Mouse (Mus musculus) limb, embryonic 11.5 days (tissue): ENCODE measurements around the gene Cyb561d1. TPM values are rescaled to one million over a fixed set of nuclear protein-coding genes. Genes with fewer than 3 reads are reported as not detected.

Experiments used
- ATAC-seq: fragments of 200-750 bp; cut with Nextera tagmentation; 2 replicates; pipeline ENCODE4 v1.8.0; 2017; ENCODE audit warnings: low read depth; ENCODE audit not compliant: insufficient number of reproducible peaks, low FRiP score, low TSS enrichment
- DNase-seq: peaks from one replicate; pipeline ENCODE4 v3.0.0-alpha.2; 2015; ENCODE audit warnings: low spot score
- H3K27ac ChIP-seq: fragments of 300-500 bp; sonication (generic); replicated peaks from 2 replicates; pipeline ENCODE4 v1.5.1; 2014; ENCODE audit warnings: low read depth, mild to moderate bottlenecking, low read length
- H3K27me3 ChIP-seq: fragments of 300-500 bp; sonication (generic); 2 replicates; pipeline ENCODE4 v1.6.1; 2014; ENCODE audit warnings: mild to moderate bottlenecking, low read length, mixed read lengths; ENCODE audit not compliant: control insufficient read depth, insufficient read depth
- H3K36me3 ChIP-seq: fragments of 300-500 bp; sonication (generic); 2 replicates; pipeline ENCODE4 v1.6.1; 2014; ENCODE audit warnings: mild to moderate bottlenecking, low read length, moderate library complexity, mixed read lengths; ENCODE audit not compliant: control insufficient read depth, insufficient read depth
- H3K4me1 ChIP-seq: fragments of 300-500 bp; sonication (generic); 2 replicates; pipeline ENCODE4 v1.6.1; 2014; ENCODE audit warnings: low read length, mixed read lengths; ENCODE audit not compliant: control insufficient read depth, insufficient read depth
- H3K4me2 ChIP-seq: fragments of 300-500 bp; sonication (generic); 2 replicates; pipeline ENCODE4 v1.6.1; 2014; ENCODE audit warnings: low read depth, mild to moderate bottlenecking, moderate library complexity; ENCODE audit not compliant: severe bottlenecking
- H3K4me3 ChIP-seq: fragments of 300-500 bp; sonication (generic); 2 replicates; pipeline ENCODE4 v1.5.1; 2014; ENCODE audit warnings: low read depth, low read length
- H3K9ac ChIP-seq: fragments of 300-500 bp; sonication (generic); 2 replicates; pipeline ENCODE4 v1.6.1; 2014; ENCODE audit warnings: mild to moderate bottlenecking, low read length
- H3K9me3 ChIP-seq: fragments of 300-500 bp; sonication (generic); 2 replicates; pipeline ENCODE4 v1.6.1; 2016; ENCODE audit warnings: low read length; ENCODE audit not compliant: control insufficient read depth
- WGBS: fragments of 180-500 bp; shearing (Covaris S2); extraction: QIAGEN DNeasy Blood & Tissue Kit; methylation state at CpG from one replicate; pipeline ENCODE4 v1.1.7; 2014; 5-methylcytosine and 5-hydroxymethylcytosine counted together
- polyA plus RNA-seq: library from polyadenylated mRNA; unstranded; fragments of >200 nt; fragmentation: Nextera tagmentation; extraction: Ambion mirVana; gene quantifications from 2 replicates; pipeline ENCODE4 v1.2.1, GENCODE M21; 2014

Gene Cyb561d1
- polyA plus RNA-seq, 1 experiment from 2014 or later: 1.1 TPM

DNA sequence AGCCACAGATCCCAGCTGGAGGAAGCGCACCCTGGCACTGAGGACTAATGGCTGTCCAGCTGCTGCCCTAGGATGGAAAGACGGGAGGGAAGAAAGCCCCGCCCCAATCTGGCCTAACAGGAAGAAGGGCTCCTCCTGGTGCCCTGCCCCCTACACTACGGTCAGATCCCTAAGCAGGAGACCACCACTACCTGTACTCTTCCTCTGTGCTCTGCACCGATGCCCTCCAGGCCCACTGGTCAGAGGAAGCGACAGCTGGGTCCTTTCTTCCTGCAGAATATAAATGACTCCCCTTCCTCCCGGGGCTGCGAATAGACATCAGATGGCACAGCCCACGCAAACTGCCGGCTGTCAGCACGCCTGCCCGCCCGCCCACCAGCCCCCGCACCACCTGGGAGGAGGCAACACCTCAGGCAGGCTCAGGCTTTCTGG, 3.9 kb downstream of the Cyb561d1 start:
- Histone ChIP-seq H3K4me1 (peaks cover 21% of the 10 kb centered on the region; the same call in 1 of the 2 replicates), H3K27ac (no peak overlapping the region), H3K4me3 (no peak overlapping the region), H3K36me3 (no peaks in the 10 kb centered on the region), H3K4me2 (no peak overlapping the region; the same call in 1 of the 2 replicates), H3K9ac (0 out of 2 replicates have a peak overlapping the region, but pooled peaks have one; percentile 3), H3K9me3 (no peaks in the 10 kb centered on the region), H3K27me3 (no peaks in the 10 kb centered on the region)
- WGBS: 17% methylated on average over 13 of the region's 14 CpGs
- peak; percentile 67 for DNase-seq
- 0 out of 2 replicates have a peak, but pooled peaks have one; percentile 23 for ATAC-seq

DNA sequence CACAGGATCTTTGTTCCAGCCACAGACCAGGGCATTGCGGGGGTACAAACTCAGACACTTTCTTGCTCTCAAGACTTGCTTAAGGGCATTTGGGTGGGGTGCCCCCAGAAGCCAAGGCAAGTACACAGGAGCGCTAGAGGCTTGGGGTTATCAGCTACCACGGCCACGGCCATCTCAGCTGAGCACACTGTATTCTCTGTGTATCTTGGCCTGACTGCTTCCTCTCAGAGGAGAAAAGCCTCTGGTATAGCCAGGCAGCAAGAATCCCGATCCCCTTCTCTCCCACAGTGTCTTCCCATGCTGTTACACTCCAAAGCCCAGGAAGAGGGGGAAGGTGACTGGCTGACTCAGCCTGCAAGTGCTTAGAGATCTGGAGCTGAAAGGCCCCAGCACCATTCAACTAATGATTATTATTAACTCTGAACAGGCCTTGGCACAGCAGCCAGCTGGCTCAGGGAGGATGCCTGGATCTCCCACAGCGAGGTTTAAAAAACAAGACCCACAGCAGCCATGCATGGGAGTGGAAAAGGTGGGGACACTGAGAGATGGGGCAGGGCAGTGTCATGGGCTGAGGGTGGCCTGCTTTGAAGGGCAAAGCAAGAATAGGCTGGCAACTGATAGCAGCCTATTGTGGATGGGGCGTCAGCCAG, 4.9 kb downstream of the Cyb561d1 start:
- Histone ChIP-seq H3K4me2 (no peak overlapping the region), H3K4me3 (no peak overlapping the region), H3K9me3 (no peaks in the 10 kb centered on the region), H3K27ac (no peak overlapping the region; the same call in 1 of the 2 replicates), H3K36me3 (no peaks in the 10 kb centered on the region), H3K4me1 (peaks cover 21% of the 10 kb centered on the region; the same call in 1 of the 2 replicates), H3K27me3 (no peaks in the 10 kb centered on the region), H3K9ac (no peak overlapping the region; the same call in 1 of the 2 replicates)
- DNase-seq (no peak), ATAC-seq (no peak)
- 71% methylated on average over 7 of the region's 7 CpGs for WGBS

DNA sequence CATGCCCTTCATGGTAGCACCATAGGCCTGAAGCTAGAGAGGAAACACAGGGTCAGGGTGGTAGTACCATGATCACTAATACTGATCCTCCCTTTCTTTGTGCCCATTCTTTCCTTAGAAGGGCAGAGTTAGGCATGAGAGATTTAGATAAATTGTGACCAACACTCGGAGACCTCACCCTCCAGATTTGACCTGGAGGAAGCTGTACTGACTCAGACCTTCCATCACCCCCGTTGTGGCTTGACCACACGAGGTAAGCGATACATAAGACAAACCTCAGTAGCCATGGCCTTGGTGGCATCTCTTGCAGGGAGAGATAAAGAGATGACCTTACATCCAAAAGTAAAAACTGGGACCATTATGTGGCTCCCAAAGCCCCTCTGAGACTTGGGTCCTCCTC, 5.7 kb downstream of the Cyb561d1 start:
- DNase-seq (no peak), ATAC-seq (no peak)
- Histone ChIP-seq H3K4me2 (no peak overlapping the region), H3K9me3 (no peaks in the 10 kb centered on the region), H3K4me3 (no peak overlapping the region), H3K4me1 (peaks cover 20% of the 10 kb centered on the region; the same call in 1 of the 2 replicates), H3K27ac (no peak overlapping the region), H3K9ac (no peak overlapping the region), H3K36me3 (no peaks in the 10 kb centered on the region), H3K27me3 (no peaks in the 10 kb centered on the region)
- WGBS: 72% methylated on average over 4 of the region's 4 CpGs

DNA sequence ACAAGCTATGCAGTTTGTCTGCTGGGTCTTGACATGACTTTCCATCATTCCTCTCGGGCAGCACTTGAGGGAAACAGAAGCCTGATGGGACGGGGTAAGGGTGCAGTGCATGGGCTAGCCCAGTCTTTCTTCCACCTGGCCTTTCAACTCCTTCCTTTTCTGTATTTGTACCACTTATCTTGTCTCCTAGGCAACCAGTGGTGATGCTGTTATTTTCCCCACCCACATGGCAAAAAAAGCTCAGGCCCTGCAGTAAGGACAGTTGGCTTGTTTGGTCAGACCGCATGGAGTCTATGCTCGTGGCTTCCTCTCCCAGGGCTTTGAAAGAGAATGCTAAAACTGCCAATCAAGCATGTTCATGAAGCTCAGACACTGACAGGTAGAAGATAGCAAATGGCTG, 7.3 kb downstream of the Cyb561d1 start:
- WGBS: 66% methylated on average over 4 of the region's 4 CpGs
- DNase-seq (no peak), ATAC-seq (no peak)
- Histone ChIP-seq H3K4me3 (no peak overlapping the region), H3K27ac (no peak overlapping the region), H3K9ac (no peak overlapping the region), H3K36me3 (no peaks in the 10 kb centered on the region), H3K4me1 (peaks cover 17% of the 10 kb centered on the region; the same call in 1 of the 2 replicates), H3K27me3 (no peaks in the 10 kb centered on the region), H3K9me3 (no peaks in the 10 kb centered on the region), H3K4me2 (no peak overlapping the region)

DNA sequence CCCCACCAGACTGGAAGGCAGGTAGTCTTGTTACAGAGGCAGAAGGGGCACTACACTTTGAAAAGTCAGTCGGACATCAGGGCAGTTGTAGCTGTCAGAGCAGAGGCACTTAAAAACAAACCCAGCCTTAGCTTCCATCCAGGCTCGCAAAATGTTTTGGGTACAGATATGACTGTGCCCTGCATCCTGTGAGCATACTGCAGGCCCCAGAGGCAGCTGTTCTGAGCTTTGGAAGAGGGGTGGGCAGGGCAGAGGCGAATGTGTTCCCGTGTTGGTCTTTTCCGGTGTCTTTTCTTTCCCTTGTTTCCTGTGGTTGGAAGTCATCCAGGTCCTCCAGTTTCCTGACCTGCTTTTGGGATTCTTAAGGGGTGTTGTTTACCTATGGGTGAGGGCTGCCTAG, 11.1 kb downstream of the Cyb561d1 start:
- no peaks in the 10 kb centered on the region for H3K9me3 ChIP-seq
- H3K4me3 ChIP-seq: no peak overlapping the region
- no peaks in the 10 kb centered on the region for H3K36me3 ChIP-seq
- H3K9ac ChIP-seq: no peak overlapping the region
- WGBS: 59% methylated on average over 5 of the region's 5 CpGs
- H3K27ac ChIP-seq: no peak overlapping the region
- no peak for DNase-seq
- H3K4me1 ChIP-seq: peaks cover 6% of the 10 kb centered on the region; the same call in 1 of the 2 replicates
- no peak for ATAC-seq
- H3K27me3 ChIP-seq: 0 out of 2 replicates have a peak, but pooled peaks cover 8% of the 10 kb centered on the region
- H3K4me2 ChIP-seq: no peak overlapping the region

DNA sequence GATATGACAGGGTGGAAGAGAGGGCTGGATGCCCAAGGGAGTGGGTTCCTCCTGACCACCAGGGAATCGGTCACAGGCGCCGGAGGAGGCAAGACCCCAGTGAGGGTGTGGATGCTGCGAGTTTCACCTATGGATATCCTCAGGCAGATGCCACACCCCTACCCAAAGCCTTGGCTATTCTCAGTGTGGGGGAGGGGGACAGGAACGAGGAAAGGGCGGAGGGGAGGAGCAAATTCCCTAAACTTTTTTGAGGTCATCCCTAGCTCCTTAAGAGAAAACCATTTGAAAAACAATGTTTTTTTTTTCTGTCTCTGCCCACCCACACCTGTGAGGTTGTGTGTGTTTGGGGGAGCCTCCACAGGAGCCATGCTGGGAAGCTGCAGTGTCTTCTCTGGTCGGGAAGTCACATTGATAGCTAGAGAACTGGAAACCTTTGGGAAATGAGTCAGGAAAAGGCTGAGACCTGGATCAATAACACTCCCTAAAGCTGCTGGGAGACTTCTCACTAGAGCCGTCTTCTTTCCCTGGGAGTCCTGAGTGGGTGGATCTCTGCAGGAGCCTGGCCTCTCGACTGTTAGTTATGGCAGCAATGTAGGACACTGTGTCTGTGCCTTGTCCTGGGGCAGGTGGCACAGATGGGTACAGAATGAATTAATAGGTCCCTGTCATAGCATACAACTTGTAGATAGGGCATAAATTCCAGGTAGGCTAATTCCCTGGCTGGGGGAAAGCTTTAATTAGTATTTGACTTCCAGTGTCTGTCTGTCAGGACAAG, 12.1 kb downstream of the Cyb561d1 start:
- 72% methylated on average over 9 of the region's 9 CpGs for WGBS
- no peak overlapping the region for H3K4me3 ChIP-seq
- DNase-seq: no peak
- H3K9ac ChIP-seq: no peak overlapping the region
- H3K27me3 ChIP-seq: 0 out of 2 replicates have a peak, but pooled peaks cover 8% of the 10 kb centered on the region
- H3K36me3 ChIP-seq: no peaks in the 10 kb centered on the region
- no peak overlapping the region for H3K4me2 ChIP-seq
- H3K9me3 ChIP-seq: no peaks in the 10 kb centered on the region
- no peak overlapping the region for H3K27ac ChIP-seq
- no peak for ATAC-seq
- peaks cover 6% of the 10 kb centered on the region; the same call in 1 of the 2 replicates for H3K4me1 ChIP-seq

DNA sequence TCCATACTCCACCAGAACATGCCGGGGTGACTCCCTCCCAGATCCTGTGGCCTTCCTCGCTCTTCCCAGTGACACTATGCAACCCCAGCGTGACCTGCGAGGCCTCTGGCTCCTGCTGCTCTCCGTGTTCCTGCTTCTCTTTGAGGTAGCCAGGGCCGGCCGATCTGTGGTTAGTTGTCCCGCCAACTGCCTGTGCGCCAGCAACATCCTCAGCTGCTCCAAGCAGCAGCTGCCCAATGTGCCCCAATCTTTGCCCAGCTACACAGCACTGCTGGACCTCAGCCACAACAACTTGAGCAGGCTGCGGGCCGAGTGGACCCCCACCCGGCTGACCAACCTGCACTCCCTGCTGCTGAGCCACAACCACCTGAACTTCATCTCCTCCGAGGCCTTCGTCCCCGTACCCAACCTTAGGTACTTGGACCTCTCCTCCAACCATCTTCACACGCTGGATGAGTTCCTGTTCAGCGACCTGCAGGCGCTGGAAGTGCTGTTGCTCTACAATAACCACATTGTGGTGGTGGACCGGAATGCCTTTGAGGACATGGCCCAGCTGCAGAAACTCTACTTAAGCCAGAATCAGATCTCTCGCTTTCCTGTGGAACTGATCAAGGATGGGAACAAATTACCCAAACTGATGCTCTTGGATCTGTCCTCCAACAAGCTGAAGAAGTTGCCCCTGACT, 13.8 kb downstream of the Cyb561d1 start:
- no peak for ATAC-seq
- Histone ChIP-seq H3K4me1 (peaks cover 6% of the 10 kb centered on the region; the same call in 1 of the 2 replicates), H3K9me3 (no peaks in the 10 kb centered on the region), H3K36me3 (no peaks in the 10 kb centered on the region), H3K9ac (no peak overlapping the region; the same call in 1 of the 2 replicates), H3K4me2 (peak overlapping the region; percentile 98; the same call in 1 of the 2 replicates), H3K27me3 (0 out of 2 replicates have a peak, but pooled peaks cover 8% of the 10 kb centered on the region), H3K27ac (no peak overlapping the region), H3K4me3 (no peak overlapping the region; the same call in 1 of the 2 replicates)
- WGBS: 62% methylated on average over 20 of the region's 20 CpGs
- no peak for DNase-seq
